Mouse (Mus musculus) monocyte, adult 5-6 weeks (primary cell): ENCODE measurements around the gene Gm42517. TPM values are rescaled to one million over a fixed set of nuclear protein-coding genes. Genes with fewer than 3 reads are reported as not detected.

Source experiments
- ATAC-seq: fragments of 153-309, 156-312 bp; replicated peaks from 2 replicates; pipeline ENCODE4 v1.8.0; 2017; ENCODE audit warnings: mild to moderate bottlenecking; ENCODE audit not compliant: low TSS enrichment, insufficient number of reproducible peaks, severe bottlenecking, poor library complexity, low FRiP score
- total RNA-seq: library from RNA; stranded (forward); fragments of 200-1000, 200-491, 200-594 nt; gene quantifications from 3 replicates; pipeline ENCODE4 v1.2.3, GENCODE M21; 2017

The Gm42517 gene
- total RNA-seq = not detected in 3 replicates

GRCm38 (mm10) chr5:108367871-108368332 is at the start of gene Gm42517:
Gene Gm42517, minus strand, starts transcription at chr5:108367922.
- no peak for ATAC-seq

GRCm38 (mm10) chr5:108414711-108415110 is 47.0 kb upstream of the Gm42517 start:
- no peak for ATAC-seq

GRCm38 (mm10) chr5:108406977-108407376 is 39.3 kb upstream of the Gm42517 start:
- ATAC-seq = no peak

- no peak for ATAC-seq
Observed at GRCm38 (mm10) chr5:108405460-108405859, 37.7 kb upstream of the Gm42517 start.

GRCm38 (mm10) chr5:108403453-108403852 is 35.7 kb upstream of the Gm42517 start:
- no peak for ATAC-seq

- ATAC-seq = no peak
Observed at GRCm38 (mm10) chr5:108389744-108390143, 22.0 kb upstream of the Gm42517 start.

- no peak for ATAC-seq
Observed at GRCm38 (mm10) chr5:108388201-108388600, 20.5 kb upstream of the Gm42517 start, which contains the start of gene Pde6b. Gene Pde6b, plus strand, starts transcription at chr5:108388391.

- ATAC-seq = no peak
Observed at GRCm38 (mm10) chr5:108386449-108386848, 18.7 kb upstream of the Gm42517 start.

- no peak for ATAC-seq
Observed at GRCm38 (mm10) chr5:108385632-108386031, 17.9 kb upstream of the Gm42517 start.

GRCm38 (mm10) chr5:108378346-108378745 is 10.6 kb upstream of the Gm42517 start:
- ATAC-seq = no peak

- ATAC-seq = no peak
Observed at GRCm38 (mm10) chr5:108376059-108376458, 8.3 kb upstream of the Gm42517 start.

- ATAC-seq = no peak
Observed at GRCm38 (mm10) chr5:108374079-108374478, 6.4 kb upstream of the Gm42517 start.

- ATAC-seq = no peak
Observed at GRCm38 (mm10) chr5:108369964-108370363, 2.2 kb upstream of the Gm42517 start.

- no peak for ATAC-seq
Observed at GRCm38 (mm10) chr5:108368851-108369621, 1.3 kb upstream of the Gm42517 start.

GRCm38 (mm10) chr5:108368446-108368845 is 724 bp upstream of the Gm42517 start:
- no peak for ATAC-seq

- no peak for ATAC-seq
Observed at GRCm38 (mm10) chr5:108366984-108367841, 509 bp downstream of the Gm42517 start.

- ATAC-seq = no peak
Observed at GRCm38 (mm10) chr5:108366328-108366983, 1.3 kb downstream of the Gm42517 start.

- ATAC-seq = no peak
Observed at GRCm38 (mm10) chr5:108362330-108362729, 5.4 kb downstream of the Gm42517 start.

- no peak for ATAC-seq
Observed at GRCm38 (mm10) chr5:108360211-108360610, 7.5 kb downstream of the Gm42517 start.
